Mouse (Mus musculus) limb, embryonic 12.5 days (tissue): ENCODE results near the gene St3gal3. TPM values are rescaled to one million over a fixed set of nuclear protein-coding genes. Genes with fewer than 3 reads are reported as not detected.

Source experiments
- ATAC-seq: fragments of 200-750 bp; cut with Nextera tagmentation; 2 replicates; pipeline ENCODE4 v1.8.0; 2017; ENCODE audit warnings: low read depth, moderate TSS enrichment; ENCODE audit not compliant: insufficient number of reproducible peaks, insufficient read depth, low FRiP score, low TSS enrichment
- H3K27ac ChIP-seq: fragments of 300-500 bp; sonication (generic); 2 replicates; pipeline ENCODE4 v1.5.1; 2016; ENCODE audit warnings: mild to moderate bottlenecking, moderate library complexity
- H3K27me3 ChIP-seq: fragments of 300-500 bp; sonication (generic); 2 replicates; pipeline ENCODE4 v1.6.1; 2016; ENCODE audit warnings: mild to moderate bottlenecking, moderate library complexity
- H3K36me3 ChIP-seq: fragments of 300-500 bp; sonication (generic); 2 replicates; pipeline ENCODE4 v1.6.1; 2016; ENCODE audit warnings: mild to moderate bottlenecking, moderate library complexity
- H3K4me1 ChIP-seq: fragments of 300-500 bp; sonication (generic); replicated peaks from 2 replicates; pipeline ENCODE4 v1.6.1; 2016
- H3K4me2 ChIP-seq: fragments of 300-500 bp; sonication (generic); 2 replicates; pipeline ENCODE4 v1.6.1; 2016; ENCODE audit warnings: mild to moderate bottlenecking, moderate library complexity
- H3K4me3 ChIP-seq: fragments of 300-500 bp; sonication (generic); replicated peaks from 2 replicates; pipeline ENCODE4 v1.5.1; 2016; ENCODE audit warnings: mild to moderate bottlenecking
- H3K9ac ChIP-seq: fragments of 300-500 bp; sonication (generic); replicated peaks from 2 replicates; pipeline ENCODE4 v1.6.1; 2016; ENCODE audit warnings: mild to moderate bottlenecking, moderate library complexity
- H3K9me3 ChIP-seq: fragments of 300-500 bp; sonication (generic); 2 replicates; pipeline ENCODE4 v1.6.1; 2016; ENCODE audit warnings: mild to moderate bottlenecking, moderate library complexity
- WGBS: fragments of 180-500 bp; shearing (Covaris S2); methylation state at CpG from one replicate; pipeline ENCODE4 v1.1.7; 2016; 5-methylcytosine and 5-hydroxymethylcytosine counted together
- polyA plus RNA-seq: library from polyadenylated mRNA; unstranded; fragments of >200 nt; fragmentation: Nextera tagmentation; extraction: Ambion mirVana; gene quantifications from 2 replicates; pipeline ENCODE4 v1.2.1, GENCODE M21; 2016

St3gal3 gene
- polyA plus RNA-seq, 1 experiment from 2014 or later, result 12.1 TPM

GRCm38 (mm10) chr4:118071891-118072290 lies 62.8 kb downstream of the St3gal3 start:
- Histone ChIP-seq H3K27me3 (no peaks in the 10 kb centered on the region), H3K4me3 (no peak overlapping the region), H3K9ac (no peak overlapping the region), H3K27ac (0 out of 2 replicates have a peak overlapping the region, but pooled peaks have one; percentile 45), H3K9me3 (0 out of 2 replicates have a peak, but pooled peaks cover 5% of the 10 kb centered on the region), H3K4me1 (peaks cover 18% of the 10 kb centered on the region), H3K36me3 (no peaks in the 10 kb centered on the region), H3K4me2 (no peak overlapping the region)
- ATAC-seq, result peak; percentile 22; the same call in 1 of the 2 replicates
- WGBS, result 86% methylated on average over 7 of the region's 7 CpGs

DNA sequence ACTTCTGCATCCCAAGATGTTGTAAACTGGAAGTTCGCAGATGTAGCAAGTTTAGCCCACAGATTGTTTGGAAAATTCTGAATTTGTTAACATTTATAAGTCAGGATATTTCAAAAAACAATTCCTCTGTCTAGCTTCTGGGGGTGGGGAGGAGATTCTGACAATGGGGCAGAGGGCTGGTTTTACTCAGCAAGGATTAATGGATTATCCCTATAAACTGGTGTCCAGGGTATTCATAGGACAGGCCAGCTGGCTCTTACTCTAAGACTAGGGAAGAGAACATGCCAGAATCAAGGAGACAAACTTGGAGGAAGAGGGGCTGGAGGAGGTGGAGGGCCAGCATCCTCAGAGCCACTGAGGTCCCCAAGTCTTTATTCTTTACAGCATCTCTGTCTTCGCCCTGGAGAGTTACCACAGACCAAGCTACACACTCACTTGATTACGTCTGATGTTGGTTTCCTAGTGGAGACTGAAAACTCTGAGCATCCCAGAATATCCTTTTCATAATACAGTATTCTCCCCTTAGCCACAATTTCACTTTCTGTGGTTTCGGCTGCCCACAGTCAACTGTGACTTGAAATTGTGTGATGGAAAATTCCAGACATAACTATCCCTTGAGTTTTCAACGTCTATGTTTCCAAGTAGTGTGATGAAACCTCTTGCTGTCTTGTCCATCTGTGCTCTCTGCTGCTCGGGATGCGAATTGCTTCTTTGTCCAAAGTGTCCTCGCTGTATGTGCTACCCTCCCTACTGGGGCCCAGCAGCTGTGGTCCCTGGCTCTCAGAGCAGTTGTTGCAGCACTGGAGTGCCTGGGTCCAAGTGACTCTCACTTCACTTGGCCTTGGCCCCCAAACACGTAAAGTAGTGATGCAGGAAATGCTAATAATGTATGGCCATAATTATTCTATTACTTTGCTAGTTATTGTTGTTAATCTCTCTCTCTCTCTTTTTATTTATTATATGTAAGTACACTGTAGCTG lies 64.2 kb downstream of the St3gal3 start:
- peaks cover 18% of the 10 kb centered on the region for H3K4me1 ChIP-seq
- H3K9me3 ChIP-seq, result 0 out of 2 replicates have a peak, but pooled peaks cover 5% of the 10 kb centered on the region
- no peak overlapping the region for H3K4me2 ChIP-seq
- no peak overlapping the region for H3K4me3 ChIP-seq
- H3K9ac ChIP-seq, result no peak overlapping the region
- WGBS, result 88% methylated on average over 9 of the region's 9 CpGs
- no peak for ATAC-seq
- H3K27me3 ChIP-seq, result no peaks in the 10 kb centered on the region
- H3K27ac ChIP-seq, result no peak overlapping the region
- H3K36me3 ChIP-seq, result no peaks in the 10 kb centered on the region

GRCm38 (mm10) chr4:118061809-118062463 lies 72.8 kb downstream of the St3gal3 start:
- Histone ChIP-seq H3K36me3 (no peaks in the 10 kb centered on the region), H3K4me3 (no peak overlapping the region), H3K4me2 (no peak overlapping the region), H3K4me1 (peaks cover 52% of the 10 kb centered on the region), H3K9me3 (no peaks in the 10 kb centered on the region), H3K27ac (no peak overlapping the region), H3K27me3 (no peaks in the 10 kb centered on the region), H3K9ac (no peak overlapping the region)
- no peak for ATAC-seq
- WGBS, result 44% methylated on average over 9 of the region's 9 CpGs

DNA sequence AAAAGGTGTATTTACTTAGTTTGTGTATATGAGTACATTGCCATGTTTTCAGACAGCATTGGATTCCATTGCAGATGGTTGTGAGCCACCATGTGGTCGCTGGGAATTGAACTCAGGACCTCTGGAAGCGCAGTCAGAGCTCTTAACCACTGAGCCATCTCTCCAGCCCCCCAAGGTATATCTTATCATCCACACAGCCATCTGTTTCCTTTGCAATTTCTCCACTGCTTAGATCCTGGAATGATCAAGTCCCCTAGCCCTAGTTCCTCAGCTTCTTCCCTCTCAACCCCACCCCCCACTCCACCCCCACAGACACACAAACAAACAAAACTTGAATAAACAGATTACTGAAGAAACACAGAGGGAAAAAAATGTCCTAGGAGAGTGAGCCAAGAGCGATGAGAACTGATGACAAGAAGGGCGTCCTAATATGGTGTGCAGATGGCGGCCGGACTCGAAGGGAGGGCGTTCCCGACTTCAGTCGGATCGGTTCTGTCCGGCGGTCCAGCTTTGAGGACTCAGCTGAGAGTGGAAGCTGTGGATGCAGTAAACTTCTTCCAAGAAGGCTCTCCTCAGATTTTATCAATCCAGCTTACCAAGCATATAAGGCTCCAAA lies 73.7 kb downstream of the St3gal3 start:
- H3K4me3 ChIP-seq, result no peak overlapping the region
- H3K4me2 ChIP-seq, result no peak overlapping the region
- H3K27me3 ChIP-seq, result no peaks in the 10 kb centered on the region
- H3K27ac ChIP-seq, result 0 out of 2 replicates have a peak overlapping the region, but pooled peaks have one; percentile 35
- H3K4me1 ChIP-seq, result peaks cover 61% of the 10 kb centered on the region
- no peak overlapping the region for H3K9ac ChIP-seq
- H3K9me3 ChIP-seq, result no peaks in the 10 kb centered on the region
- 92% methylated on average over 13 of the region's 13 CpGs for WGBS
- no peak for ATAC-seq
- no peaks in the 10 kb centered on the region for H3K36me3 ChIP-seq

GRCm38 (mm10) chr4:118059816-118060475 lies 74.8 kb downstream of the St3gal3 start:
- no peak overlapping the region for H3K4me3 ChIP-seq
- H3K27me3 ChIP-seq, result no peaks in the 10 kb centered on the region
- H3K36me3 ChIP-seq, result no peaks in the 10 kb centered on the region
- no peaks in the 10 kb centered on the region for H3K9me3 ChIP-seq
- ATAC-seq, result no peak
- WGBS, result 49% methylated on average over 11 of the region's 11 CpGs
- H3K27ac ChIP-seq, result peak overlapping the region; percentile 97; the same call in 1 of the 2 replicates
- no peak overlapping the region for H3K4me2 ChIP-seq
- H3K9ac ChIP-seq, result no peak overlapping the region
- H3K4me1 ChIP-seq, result peaks cover 67% of the 10 kb centered on the region

DNA sequence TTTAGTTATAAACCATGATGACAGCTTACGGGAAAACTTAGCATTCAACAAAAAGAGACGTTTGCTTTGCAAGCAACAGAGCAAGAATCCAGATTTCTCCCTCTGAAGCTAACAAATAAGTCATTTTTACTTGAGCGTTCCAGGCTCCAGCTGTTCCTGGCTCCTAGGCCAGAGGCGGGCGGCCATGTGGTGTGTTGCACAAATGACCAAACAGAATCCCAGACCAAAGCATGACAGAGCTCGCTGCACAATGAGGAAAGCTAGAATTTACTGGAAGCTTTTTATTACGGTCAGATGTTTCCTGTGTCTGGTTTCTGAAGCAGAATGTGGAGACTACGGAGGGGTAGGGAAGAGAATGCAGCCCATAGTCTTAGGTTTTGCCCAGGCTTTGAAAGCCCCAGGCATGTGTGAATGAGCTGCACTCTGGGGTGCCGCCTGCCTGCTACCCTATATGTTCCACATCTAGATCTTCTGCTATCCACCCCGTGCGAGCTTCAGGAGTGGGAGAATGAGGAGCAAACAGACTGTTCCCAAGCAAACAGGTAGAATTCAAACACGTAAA lies 76.5 kb downstream of the St3gal3 start:
- H3K4me1 ChIP-seq, result peaks cover 77% of the 10 kb centered on the region
- WGBS, result 31% methylated on average over 12 of the region's 12 CpGs
- no peak for ATAC-seq
- H3K9me3 ChIP-seq, result no peaks in the 10 kb centered on the region
- no peak overlapping the region for H3K4me3 ChIP-seq
- H3K9ac ChIP-seq, result no peak overlapping the region
- peak overlapping the region; percentile 28; the same call in 1 of the 2 replicates for H3K4me2 ChIP-seq
- peak overlapping the region; percentile 97 for H3K27ac ChIP-seq
- H3K36me3 ChIP-seq, result no peaks in the 10 kb centered on the region; the same call in 1 of the 2 replicates
- H3K27me3 ChIP-seq, result no peaks in the 10 kb centered on the region

GRCm38 (mm10) chr4:118057076-118057475 lies 77.6 kb downstream of the St3gal3 start:
- no peaks in the 10 kb centered on the region for H3K9me3 ChIP-seq
- no peaks in the 10 kb centered on the region; the same call in 1 of the 2 replicates for H3K36me3 ChIP-seq
- H3K9ac ChIP-seq, result no peak overlapping the region
- peaks cover 73% of the 10 kb centered on the region for H3K4me1 ChIP-seq
- H3K27me3 ChIP-seq, result no peaks in the 10 kb centered on the region
- H3K4me2 ChIP-seq, result no peak overlapping the region
- WGBS, result 29% methylated on average over 2 of the region's 2 CpGs
- peak overlapping the region; percentile 97 for H3K27ac ChIP-seq
- no peak overlapping the region for H3K4me3 ChIP-seq
- 0 out of 2 replicates have a peak, but pooled peaks have one; percentile 38 for ATAC-seq

DNA sequence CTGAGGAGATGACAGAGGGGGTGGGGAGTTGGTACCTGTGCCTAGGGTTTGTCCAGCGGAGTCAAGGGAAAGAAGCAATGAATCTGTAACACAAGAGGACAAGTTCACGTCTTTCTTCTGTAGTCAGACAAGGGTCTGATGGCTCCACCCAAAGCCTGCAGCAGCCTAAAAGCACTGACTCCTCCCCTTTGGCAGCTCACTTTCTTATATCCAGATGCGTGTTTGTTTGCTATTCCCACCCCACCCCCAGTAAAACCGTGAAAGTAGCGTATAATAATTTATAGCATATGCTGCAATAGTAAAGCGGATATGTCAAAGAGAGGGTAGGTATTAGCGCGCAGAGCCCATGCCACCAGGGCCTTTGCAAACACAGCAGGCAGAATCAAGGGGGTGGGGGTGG lies 80.1 kb downstream of the St3gal3 start:
- H3K9me3 ChIP-seq, result no peaks in the 10 kb centered on the region
- H3K9ac ChIP-seq, result no peak overlapping the region
- H3K36me3 ChIP-seq, result no peaks in the 10 kb centered on the region; the same call in 1 of the 2 replicates
- 0 out of 2 replicates have a peak overlapping the region, but pooled peaks have one; percentile 11 for H3K4me3 ChIP-seq
- 41% methylated on average over 8 of the region's 8 CpGs for WGBS
- ATAC-seq, result peak; percentile 14; the same call in 1 of the 2 replicates
- no peaks in the 10 kb centered on the region for H3K27me3 ChIP-seq
- peak overlapping the region; percentile 41 for H3K4me2 ChIP-seq
- peak overlapping the region; percentile 78 for H3K27ac ChIP-seq
- H3K4me1 ChIP-seq, result peaks cover 61% of the 10 kb centered on the region

DNA sequence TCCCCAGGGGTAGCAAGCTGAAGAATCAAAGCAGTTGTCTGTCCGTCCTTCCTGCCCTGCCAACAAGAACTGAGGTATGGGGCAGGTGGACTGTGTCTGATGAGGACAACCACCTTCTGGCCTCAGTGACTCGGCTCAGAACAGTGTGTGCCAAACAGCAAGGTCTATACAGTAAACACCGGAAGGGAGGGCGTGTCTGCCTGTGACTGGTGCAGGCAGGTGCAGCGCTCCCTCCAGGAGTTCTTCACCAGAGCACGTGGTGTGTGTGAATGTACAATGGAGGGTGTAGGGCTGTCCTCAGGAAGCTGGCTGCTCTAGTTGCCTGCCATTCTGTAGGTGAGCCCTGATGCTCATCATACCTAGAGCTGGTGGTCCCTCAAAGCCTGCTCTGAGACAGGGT lies 80.8 kb downstream of the St3gal3 start:
- Histone ChIP-seq H3K9ac (no peak overlapping the region), H3K27ac (peak overlapping the region; percentile 78), H3K36me3 (peaks cover 2% of the 10 kb centered on the region; the same call in 1 of the 2 replicates), H3K4me2 (peak overlapping the region; percentile 41), H3K9me3 (no peaks in the 10 kb centered on the region), H3K4me3 (0 out of 2 replicates have a peak overlapping the region, but pooled peaks have one; percentile 11), H3K4me1 (peaks cover 62% of the 10 kb centered on the region), H3K27me3 (no peaks in the 10 kb centered on the region)
- no peak for ATAC-seq
- WGBS, result 87% methylated on average over 6 of the region's 6 CpGs

- no peaks in the 10 kb centered on the region for H3K9me3 ChIP-seq
- peak overlapping the region; percentile 12; the same call in 1 of the 2 replicates for H3K27ac ChIP-seq
- H3K4me1 ChIP-seq, result peaks cover 35% of the 10 kb centered on the region
- H3K36me3 ChIP-seq, result peaks cover 4% of the 10 kb centered on the region; the same call in 1 of the 2 replicates
- H3K4me3 ChIP-seq, result no peak overlapping the region
- no peak for ATAC-seq
- H3K9ac ChIP-seq, result no peak overlapping the region
- H3K4me2 ChIP-seq, result no peak overlapping the region
- no peaks in the 10 kb centered on the region for H3K27me3 ChIP-seq
- WGBS, result 36% methylated on average over 12 of the region's 12 CpGs
Observed at GRCm38 (mm10) chr4:118049606-118050302, 85.0 kb downstream of the St3gal3 start.
